Mouse (Mus musculus) 3134 (cell line): ENCODE measurements around the gene Ggt1.
"Not testable (repeated sequence)": the region's sequence is repeated elsewhere in the genome, so short reads cannot be mapped to it uniquely, and the experiment has no call there.

Experiments
- DNase-seq: peaks from one replicate; pipeline ENCODE4 v3.0.0-alpha.2; 2011; ENCODE audit warnings: low spot score; ENCODE audit not compliant: insufficient read length; ENCODE audit errors: extremely low read depth

Gene Ggt1

DNA sequence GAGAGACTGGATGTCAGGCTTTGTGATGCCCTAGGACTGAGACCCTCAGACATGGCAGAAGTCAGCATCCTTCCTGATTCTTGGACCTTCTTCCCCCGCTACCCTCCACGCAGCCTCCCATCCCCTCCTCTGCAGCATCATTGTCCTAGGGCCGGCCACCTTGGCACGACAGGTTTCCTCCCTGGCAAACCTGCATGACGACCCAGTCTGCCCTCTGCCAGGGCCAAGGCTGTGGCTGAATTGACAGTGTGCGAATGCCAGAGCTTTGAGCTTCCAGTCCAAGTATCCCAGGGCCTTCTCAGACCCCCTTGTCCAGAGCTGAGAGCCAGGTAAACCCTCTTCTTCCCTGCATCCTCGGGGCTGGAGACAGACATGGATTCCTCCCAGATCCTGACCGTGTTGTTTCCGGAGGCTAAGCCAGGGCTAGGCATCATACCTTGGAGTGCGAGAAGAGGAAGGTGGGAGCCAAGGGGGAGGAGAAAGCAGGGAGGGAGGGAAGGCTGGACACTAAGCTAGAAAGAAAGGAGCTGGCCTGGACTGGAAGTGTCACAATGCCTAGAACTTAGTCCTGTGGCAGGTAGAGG is at the start of gene Ggt1:
Gene Ggt1 (plus strand): TSS at position 534 of the 584 bp plus-strand sequence.
- DNase-seq, result no peak

DNA sequence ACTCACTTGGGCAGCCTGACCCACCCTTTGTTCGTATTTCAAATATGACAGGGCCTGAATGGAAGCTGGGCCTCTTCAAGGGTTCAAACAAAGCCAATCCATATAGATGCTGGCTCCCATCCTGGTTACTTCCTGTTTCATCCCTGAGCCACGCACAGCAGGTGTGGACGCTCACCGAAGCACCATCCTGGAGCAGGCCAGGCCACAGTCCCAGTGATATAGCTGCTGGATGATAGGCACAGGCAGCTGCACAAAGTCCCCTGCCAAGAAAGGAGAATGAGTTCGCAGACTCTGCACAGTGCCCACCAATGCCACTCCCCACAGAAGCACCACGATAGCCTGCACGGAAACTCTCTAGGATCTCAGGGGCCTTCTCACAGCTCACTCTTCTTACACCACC is 49.5 kb upstream of the Ggt1 start:
- no peak for DNase-seq

DNA sequence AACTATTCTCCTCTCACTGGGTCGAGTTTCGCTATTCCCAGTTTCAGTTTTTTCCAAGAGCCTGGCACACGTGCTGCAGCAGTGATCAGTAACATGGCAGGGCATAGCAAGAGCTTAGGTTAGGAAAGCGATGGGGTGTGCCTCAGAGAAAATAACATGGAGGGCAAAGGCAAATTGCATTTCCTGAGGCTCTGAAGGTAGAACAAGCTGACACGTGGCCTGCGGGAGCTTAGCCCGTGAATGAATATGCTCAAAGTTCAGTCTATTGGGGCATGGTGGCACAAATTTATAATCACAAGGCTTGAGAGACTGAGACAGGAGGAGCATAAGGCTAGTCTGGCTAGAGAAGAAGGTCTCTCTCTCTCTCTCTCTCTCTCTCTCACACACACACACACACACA is 48.6 kb upstream of the Ggt1 start:
- DNase-seq, result no peak

DNA sequence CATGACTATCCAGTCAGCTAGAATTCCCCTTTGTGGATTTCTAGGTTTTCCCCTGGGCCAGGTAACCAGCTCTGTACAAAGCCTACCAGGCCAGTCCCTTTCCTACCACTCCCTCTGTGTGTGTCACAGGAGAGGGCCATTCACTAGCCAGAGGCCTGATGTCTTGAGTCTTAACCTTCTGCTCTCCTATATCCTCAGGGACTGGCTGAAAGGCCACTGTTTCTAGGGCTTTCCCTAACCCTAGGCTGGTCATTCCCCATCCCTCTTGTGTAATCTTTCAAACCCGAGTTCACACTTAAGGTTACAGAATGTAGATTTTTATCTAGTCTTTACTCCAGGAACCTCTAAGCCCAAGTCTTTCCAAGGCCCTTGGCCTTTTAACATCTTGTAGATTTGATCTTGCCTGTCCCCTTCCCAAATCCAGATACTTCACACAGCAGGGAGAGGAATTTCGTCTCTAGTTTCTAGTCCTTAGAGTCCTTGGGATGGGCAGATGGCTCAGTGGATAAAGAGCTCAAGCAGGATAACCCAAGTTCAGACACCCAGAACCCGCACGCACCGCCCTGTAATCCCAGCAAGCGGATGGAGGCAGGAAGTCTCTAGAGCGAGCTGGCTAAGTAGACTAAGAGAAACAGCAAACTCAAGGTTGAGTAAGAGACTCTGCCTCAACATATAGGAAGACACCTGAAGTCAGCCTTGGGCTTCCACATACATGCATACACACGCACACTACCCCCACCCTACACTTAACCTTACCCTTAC is 47.9 kb upstream of the Ggt1 start:
- DNase-seq, result no peak

DNA sequence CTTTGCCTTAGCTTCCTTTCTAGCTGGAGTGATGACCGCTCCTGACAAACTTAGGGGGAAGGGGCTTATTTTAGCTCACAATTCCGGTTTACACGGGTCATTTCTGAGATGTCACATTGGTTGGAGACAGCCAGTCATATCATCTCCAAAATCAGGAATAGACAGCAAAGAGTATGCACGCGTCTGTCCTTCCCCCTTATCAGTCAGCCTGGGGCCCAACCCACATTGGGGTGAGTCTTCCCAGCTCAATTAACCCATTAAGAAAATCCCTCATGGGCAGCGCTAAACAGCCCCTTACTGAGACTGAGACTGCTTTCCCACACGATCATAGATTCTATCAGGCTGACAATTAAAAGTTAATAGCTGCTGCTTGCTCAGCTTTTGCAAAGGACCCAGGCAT is 47.0 kb upstream of the Ggt1 start:
- DNase-seq, result no peak

DNA sequence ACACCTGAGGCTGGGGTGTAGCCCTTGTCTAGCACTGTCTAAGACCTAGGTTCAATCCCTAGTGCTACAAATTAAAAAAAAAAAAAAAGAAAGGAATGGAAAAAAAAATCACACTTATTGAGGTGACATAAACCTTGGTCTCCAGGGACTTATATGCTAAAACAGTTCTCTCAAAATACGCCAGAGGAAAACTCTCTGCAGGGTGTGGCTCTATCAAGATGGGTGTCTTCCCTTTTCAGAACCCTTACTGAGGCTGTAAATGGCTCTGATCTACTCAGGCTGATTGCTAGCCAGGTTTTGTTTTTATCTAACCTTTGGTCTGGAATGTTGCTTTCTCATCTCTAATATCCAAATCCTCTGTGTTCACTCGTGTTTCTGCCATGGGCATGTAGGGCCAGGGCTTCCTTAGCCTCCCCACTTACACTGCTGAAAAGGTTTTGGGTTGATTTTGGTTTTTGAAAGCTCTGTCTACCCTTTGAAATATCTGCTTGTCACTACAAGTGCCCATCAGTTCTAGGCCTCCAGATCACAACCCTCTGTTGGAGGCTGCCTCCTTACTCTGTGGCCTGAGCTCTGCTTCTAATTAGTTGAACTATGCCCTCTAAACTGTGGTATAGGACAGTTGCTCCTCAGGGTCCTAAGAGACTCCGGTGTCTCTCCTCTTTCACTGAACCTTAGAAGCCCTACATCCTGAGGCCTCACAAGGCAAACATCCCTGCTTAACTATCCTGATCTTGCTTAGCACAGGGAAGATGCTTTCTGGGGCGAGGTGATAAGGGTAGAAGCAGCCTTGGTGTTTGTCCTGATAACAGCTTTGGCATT is 46.0 kb upstream of the Ggt1 start:
- DNase-seq, result no peak

DNA sequence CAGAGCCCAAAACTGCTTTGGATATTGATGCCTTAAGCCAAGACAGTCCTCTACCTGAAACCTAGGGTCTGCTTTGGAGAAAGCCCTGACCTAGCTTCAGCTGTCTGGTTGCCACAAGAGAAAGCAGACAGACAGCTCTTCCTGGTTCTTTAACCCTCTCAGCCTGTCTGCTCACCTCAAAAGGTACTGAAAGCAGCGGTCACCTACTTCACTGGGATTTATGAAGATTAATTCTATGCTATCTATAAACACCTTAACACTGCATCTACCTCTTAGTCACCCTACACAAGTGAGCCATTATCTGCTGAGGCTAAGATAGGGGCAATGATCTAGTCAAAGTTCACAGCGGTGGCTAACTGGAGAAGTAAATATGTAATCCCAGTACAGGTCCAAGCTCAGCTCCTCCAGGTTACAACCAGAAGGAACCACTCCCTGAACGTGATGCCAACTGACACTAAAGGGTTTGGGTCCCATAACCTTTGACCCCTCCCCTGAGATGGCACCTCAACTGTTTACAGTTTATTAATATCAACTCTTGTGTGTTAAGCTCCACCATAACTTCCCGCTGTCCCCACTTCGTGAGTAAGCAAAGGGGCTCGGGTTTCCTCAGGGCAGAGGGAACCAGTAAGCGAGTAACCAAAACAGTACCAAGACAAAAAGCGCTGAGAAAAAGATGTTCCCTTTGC is 45.2 kb upstream of the Ggt1 start:
- no peak for DNase-seq

DNA sequence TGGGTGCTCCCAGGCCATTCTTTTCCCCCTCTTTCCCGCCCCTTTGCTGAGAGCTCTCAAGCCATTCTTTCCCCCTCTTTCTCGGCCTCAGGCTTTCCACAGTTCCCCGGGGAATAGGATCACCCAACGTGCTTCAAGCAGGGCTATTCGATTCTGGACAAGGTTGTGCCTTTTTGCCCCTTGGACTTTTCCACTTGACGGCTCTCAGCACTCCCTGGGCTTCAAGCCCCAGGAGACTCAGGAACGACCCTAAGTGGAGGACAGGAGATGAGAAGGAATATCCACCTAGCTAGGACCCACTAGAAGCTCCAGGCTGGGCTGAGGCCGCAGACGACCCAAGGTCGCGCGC is 44.7 kb upstream of the Ggt1 start:
- DNase-seq, result no peak

DNA sequence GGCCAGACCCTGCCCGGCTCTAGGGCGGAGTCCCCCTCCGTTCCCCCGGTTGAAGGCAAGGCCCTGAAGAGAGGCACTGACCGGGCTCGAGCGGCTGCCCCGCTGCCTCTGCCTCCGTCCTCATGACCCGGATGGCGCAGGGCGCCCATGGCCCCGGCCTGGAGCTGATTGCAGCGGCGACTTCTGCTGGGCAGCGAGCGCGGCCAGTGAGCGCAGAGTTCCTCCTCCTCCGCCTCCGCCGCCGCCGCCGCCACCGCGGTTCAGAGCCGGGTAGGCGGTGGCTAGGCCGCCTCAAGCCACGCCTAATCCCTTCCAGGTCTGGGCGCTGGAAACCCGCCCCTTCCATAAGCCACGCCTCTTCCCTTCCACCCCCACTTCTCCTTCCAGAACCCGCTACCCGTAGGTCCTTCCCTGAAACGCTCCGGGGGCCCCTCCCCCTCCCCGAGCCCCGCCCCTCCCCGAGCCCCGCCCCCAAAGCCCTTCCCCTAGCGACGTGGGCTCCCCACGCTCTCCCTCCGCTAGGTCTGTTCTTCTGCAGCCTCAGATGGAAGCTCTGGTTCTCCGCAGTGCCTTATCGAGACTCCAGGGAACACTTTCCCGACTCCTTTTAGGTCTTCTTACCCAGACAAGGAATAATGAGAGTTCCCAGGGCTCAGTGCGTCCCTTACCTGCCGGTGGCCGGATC is 44.2 kb upstream of the Ggt1 start, which contains the start of gene Snrpd3:
Gene Snrpd3 (plus strand): TSS at position 479 of the 685 bp plus-strand sequence.
- DNase-seq, result peak; percentile 91

DNA sequence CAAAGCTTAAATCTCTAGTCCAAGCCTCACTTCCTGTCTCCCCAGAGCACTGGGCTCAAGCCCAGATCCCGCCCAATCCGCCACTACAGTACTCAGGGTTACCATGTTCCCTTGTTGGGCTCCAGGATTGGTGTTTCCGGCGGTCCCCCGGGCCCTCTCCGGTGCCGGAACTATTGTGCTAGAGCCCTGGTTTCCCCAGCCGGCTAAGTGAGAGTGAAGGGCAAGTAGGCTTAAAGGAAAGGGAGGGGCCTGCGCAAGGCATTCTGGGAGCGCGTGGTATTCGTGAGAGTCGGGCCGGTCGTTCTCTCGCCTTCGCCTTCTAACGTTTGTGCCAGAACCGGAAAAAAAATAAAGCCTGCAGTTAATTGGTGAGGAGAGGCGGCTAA is 43.7 kb upstream of the Ggt1 start, which contains the start of gene Gucd1:
Gene Gucd1 (minus strand): TSS at position 215 of the 386 bp plus-strand sequence.
- peak; percentile 96 for DNase-seq

DNA sequence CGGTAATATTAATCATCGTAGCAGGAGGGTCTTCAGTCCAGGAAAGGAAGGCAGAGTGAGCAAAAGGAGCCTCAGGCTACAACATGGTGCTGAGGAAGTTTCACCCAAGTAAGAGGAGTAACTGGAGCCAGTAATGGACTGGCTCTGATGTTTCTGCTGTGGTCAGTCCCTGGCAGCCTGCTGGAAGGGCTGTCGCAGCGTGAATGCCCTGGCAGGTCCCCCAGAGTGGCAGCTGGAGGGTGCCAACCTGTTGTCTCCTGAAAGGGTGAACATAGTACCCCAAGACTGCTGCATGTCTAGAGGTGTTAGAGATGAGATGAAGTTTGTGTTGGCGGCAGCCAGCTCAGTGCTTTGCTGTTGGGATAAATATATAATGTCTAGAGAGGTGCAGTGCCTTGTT is 40.8 kb upstream of the Ggt1 start:
- DNase-seq, result no peak

DNA sequence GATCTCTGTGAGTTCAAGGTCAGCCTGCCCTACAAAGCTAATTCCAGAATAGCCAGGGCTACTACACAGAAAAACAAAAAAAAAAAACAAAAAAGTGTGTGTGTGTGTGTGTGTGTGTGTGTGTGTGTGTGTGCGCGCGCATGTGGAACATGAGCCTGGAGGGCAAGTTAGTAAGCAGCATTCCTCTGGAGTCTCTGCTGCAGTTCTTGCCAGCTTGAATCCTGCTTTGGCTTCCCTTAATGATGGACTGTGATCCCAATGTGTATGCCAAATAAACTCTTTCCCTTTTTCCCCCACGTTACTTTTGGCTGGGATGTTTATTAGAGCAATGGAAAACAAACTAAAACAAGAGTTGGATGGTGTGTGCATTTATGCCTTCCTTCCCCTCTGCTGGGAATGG is 39.8 kb upstream of the Ggt1 start:
- no peak for DNase-seq

DNA sequence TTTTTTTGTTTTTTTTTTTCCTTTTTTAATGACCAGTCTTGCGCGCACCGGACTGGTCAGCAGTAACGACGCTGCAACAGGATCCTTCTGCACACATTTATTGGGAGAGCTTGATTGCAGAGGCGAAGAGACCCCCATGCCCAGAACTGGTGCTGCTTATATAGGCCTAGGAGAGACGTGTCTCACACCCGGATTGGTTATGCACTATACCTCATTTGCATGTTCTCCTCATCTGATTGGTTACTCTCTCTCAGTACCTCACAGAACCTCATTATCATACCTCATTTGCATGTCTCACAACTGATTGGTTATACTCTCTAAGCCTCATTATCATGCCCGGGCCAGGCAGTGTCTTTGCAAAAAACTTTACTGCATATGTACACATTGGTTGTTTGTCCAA is 36.0 kb upstream of the Ggt1 start:
- not testable (repeated sequence) for DNase-seq

DNA sequence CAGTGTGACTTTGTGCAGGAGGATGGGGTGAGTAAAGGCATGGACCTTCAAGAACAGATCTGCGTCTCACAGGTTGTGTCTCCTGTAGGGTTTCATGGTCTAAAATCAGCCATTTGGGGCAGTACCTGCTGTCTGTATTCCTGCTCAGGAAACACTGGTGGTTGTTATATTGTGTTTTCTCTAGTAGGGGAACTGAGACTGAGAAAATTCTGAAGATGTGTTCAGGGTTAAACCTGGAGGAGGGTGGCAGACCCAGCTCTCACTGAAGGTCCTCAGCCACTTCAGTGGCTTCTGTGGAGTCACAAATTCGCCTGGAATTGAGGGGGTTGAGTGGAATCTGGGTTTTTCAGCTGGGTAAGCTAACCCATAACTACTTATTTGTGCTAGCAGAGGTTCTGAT is 31.1 kb upstream of the Ggt1 start:
- no peak for DNase-seq

DNA sequence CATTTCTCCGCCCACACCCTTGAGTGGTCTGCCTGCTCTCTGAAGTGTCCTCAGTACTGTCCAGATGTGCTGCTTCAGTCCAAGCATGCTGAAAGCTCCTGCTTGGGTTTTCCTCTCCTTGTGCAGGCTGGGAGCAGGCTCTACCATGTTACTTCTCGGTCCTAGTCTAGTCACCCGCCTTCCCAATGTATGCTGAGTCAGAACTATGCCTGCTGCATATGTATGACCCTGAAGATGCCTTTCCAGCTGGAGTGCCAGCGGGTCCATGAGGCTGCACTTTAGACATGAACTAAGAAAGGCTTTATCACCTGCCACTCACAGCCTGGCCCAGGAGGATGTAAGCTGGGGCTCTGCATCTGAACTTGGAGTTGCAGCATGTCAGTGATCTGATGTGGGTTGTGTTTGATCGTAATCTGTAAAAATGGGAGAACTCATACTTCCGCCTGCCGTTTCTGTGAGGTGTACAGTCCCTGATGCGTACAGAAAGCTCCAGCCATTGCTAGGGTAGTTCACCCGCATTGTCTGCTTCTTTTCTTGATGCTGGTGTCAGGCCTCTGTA is 29.8 kb upstream of the Ggt1 start:
- DNase-seq, result no peak

DNA sequence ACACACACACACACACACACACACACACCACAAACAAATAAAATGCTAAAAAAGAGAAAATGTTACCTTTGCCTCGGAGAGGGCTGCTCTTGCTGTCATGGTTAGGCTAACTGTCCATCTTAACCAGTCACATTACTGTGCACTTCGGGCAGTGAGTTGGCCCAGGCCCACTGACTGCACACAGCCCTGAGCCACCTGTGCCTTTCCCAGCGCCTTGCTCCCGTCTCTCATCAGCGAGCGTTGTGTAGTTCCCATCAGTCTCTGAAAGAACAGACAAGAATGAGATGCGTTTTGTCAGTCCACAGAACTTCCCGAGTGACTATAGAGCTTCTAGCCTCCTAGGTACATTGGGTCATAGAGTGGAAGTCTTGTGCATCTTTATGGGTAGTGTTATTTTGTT is 27.2 kb upstream of the Ggt1 start:
- DNase-seq, result no peak

DNA sequence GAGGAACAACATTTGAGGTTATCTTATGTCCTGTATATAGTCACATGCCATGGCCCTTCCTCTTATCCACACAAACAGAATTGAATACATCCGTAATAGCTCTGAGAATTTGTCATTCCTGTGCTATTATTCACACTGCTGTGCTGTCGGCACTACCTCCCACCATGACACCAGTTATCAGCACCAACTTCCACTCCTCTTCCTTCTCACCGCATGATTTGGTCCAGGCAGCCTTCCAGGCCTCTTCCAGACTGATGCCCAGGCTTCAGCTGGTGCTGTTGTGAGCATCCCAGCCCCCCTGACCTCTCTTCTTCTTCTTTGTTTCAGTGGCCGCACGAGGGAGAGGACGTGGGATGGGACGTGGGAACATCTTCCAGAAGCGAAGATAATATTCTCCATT is 26.5 kb upstream of the Ggt1 start:
- no peak for DNase-seq

DNA sequence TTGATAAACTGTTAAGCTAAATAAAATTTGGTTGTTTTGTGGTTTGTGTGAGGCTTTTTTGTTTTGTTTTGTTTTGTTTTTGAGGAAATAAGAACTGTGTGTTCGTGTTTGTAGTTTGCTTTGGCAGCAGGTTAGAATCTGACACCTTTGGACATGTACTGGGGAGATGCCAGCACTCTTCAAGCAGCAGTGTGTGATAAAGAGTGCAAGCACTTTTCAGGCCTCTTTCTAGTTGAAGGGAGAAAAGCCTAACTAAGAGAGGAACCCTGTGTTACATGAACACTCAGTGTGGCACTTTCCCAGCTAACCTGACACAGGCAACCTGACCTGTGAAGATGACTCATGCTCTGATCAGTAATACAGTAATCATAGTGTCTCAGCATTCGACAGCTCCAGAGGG is 26.0 kb upstream of the Ggt1 start:
- DNase-seq, result no peak

DNA sequence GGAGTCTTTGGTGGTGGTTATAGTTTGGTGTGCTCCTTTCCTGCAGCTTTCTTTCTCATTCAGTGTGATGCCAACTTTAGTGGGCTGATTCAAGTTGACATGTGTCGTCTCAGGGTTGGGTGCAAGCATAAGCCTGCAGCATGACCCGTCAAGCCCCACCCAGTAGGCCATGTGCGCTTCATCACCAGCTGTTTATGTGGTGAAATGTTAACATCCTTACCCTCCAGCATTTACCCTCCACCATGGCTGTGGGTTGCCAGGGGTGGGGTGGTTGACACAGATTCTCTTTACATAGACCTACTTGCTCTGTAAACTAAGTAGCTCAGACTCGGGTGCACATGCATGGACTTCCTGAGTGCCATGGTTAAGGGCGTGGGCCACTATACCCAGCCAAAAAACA is 25.3 kb upstream of the Ggt1 start:
- no peak for DNase-seq

DNA sequence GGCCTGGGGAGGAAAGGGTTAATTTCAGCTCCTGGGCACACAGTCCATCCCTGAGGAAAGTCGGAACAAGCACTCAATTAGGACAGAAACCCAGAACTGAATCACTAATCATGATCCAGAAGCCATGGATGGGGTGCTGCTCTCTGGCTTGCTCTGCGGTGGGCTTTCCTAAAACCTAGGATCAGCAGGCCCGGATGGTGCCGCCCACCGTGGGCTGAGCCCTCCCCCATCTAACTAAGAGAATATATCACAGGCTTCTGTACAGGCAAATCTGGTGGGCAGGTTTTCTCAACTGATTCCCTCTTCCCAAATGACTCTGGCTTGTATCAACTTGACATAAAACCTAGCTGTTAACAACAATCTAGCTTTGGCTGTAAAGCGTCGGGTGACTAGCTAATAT is 13.5 kb upstream of the Ggt1 start:
- DNase-seq, result peak; percentile 39
